Mouse (Mus musculus) hindbrain, embryonic 12.5 days (tissue): ENCODE data around the gene Ppp1r12b. TPM values are rescaled to one million over a fixed set of nuclear protein-coding genes. Genes with fewer than 3 reads are reported as not detected.
A peak's percentile ranks its signal among the peaks of the same experiment; 100 is the strongest.

ENCODE experiments used
- ATAC-seq: fragments of 200-750 bp; cut with Nextera tagmentation; 2 replicates; pipeline ENCODE4 v1.8.0; 2017; ENCODE audit warnings: moderate TSS enrichment; ENCODE audit not compliant: low FRiP score
- H3K27ac ChIP-seq: fragments of 300-500 bp; sonication (generic); 2 replicates; pipeline ENCODE4 v1.5.1; 2016; ENCODE audit warnings: mild to moderate bottlenecking
- H3K27me3 ChIP-seq: fragments of 300-500 bp; sonication (generic); 2 replicates; pipeline ENCODE4 v1.6.1; 2016; ENCODE audit warnings: mild to moderate bottlenecking
- H3K36me3 ChIP-seq: fragments of 300-500 bp; sonication (generic); 2 replicates; pipeline ENCODE4 v1.6.1; 2016; ENCODE audit warnings: mild to moderate bottlenecking
- H3K4me1 ChIP-seq: fragments of 300-500 bp; sonication (generic); 2 replicates; pipeline ENCODE4 v1.6.1; 2016
- H3K4me2 ChIP-seq: fragments of 300-500 bp; sonication (generic); replicated peaks from 2 replicates; pipeline ENCODE4 v1.6.1; 2016; ENCODE audit warnings: mild to moderate bottlenecking
- H3K4me3 ChIP-seq: fragments of 300-500 bp; sonication (generic); 2 replicates; pipeline ENCODE4 v1.5.1; 2016; ENCODE audit warnings: mild to moderate bottlenecking
- H3K9ac ChIP-seq: fragments of 300-500 bp; sonication (generic); 2 replicates; pipeline ENCODE4 v1.6.1; 2016; ENCODE audit warnings: mild to moderate bottlenecking, moderate library complexity
- H3K9me3 ChIP-seq: fragments of 300-500 bp; sonication (generic); replicated peaks from 2 replicates; pipeline ENCODE4 v1.6.1; 2016; ENCODE audit warnings: mild to moderate bottlenecking
- whole genome bisulfite sequencing: fragments of 180-500 bp; shearing (Covaris S2); methylation state at CpG from one replicate; pipeline ENCODE4 v1.1.7; 2016; 5-methylcytosine and 5-hydroxymethylcytosine counted together
- polyA plus RNA-seq: library from polyadenylated mRNA; unstranded; fragments of >200 nt; fragmentation: Nextera tagmentation; extraction: Ambion mirVana; gene quantifications from 2 replicates; pipeline ENCODE4 v1.2.1, GENCODE M21; 2016

Gene Ppp1r12b
- polyA plus RNA-seq, 1 experiment from 2014 or later: 13.2 TPM

- ATAC-seq: no peak
- WGBS: 60% methylated on average over 5 of the region's 5 CpGs
Observed at GRCm38 (mm10) chr1:134725276-134725675, 230.5 kb downstream of the Ppp1r12b start.

GRCm38 (mm10) chr1:134722891-134723290 lies 232.9 kb downstream of the Ppp1r12b start:
- H3K27ac ChIP-seq: no peak overlapping the region
- no peaks in the 10 kb centered on the region for H3K9me3 ChIP-seq
- H3K4me3 ChIP-seq: no peak overlapping the region
- 91% methylated on average over 7 of the region's 7 CpGs for WGBS
- H3K36me3 ChIP-seq: no peaks in the 10 kb centered on the region
- H3K27me3 ChIP-seq: no peaks in the 10 kb centered on the region; the same call in 1 of the 2 replicates
- H3K4me2 ChIP-seq: no peak overlapping the region
- no peak for ATAC-seq
- H3K9ac ChIP-seq: no peak overlapping the region
- peaks cover 14% of the 10 kb centered on the region for H3K4me1 ChIP-seq

More at GRCm38 (mm10) chr1:134725276-134725675, 230.5 kb downstream of the Ppp1r12b start:
- H3K9me3 ChIP-seq: no peaks in the 10 kb centered on the region
- no peak overlapping the region for H3K9ac ChIP-seq
- H3K27me3 ChIP-seq: no peaks in the 10 kb centered on the region; the same call in 1 of the 2 replicates
- no peak overlapping the region for H3K4me2 ChIP-seq
- no peak overlapping the region for H3K27ac ChIP-seq
- peaks cover 5% of the 10 kb centered on the region; the same call in 1 of the 2 replicates for H3K4me1 ChIP-seq
- no peaks in the 10 kb centered on the region for H3K36me3 ChIP-seq
- no peak overlapping the region for H3K4me3 ChIP-seq

- WGBS: 84% methylated on average over 5 of the region's 5 CpGs
- ATAC-seq: no peak
- no peak overlapping the region for H3K4me3 ChIP-seq
- no peak overlapping the region for H3K9ac ChIP-seq
- H3K36me3 ChIP-seq: no peaks in the 10 kb centered on the region
- peaks cover 14% of the 10 kb centered on the region for H3K4me1 ChIP-seq
- H3K27ac ChIP-seq: no peak overlapping the region
- H3K4me2 ChIP-seq: no peak overlapping the region
- no peaks in the 10 kb centered on the region for H3K27me3 ChIP-seq
- no peaks in the 10 kb centered on the region for H3K9me3 ChIP-seq
Observed at GRCm38 (mm10) chr1:134721486-134721885, 234.3 kb downstream of the Ppp1r12b start.

- no peak; the same call in 1 of the 2 replicates for ATAC-seq
Observed at GRCm38 (mm10) chr1:134719718-134720304, 235.9 kb downstream of the Ppp1r12b start.

GRCm38 (mm10) chr1:134715092-134715491 lies 240.7 kb downstream of the Ppp1r12b start:
- no peak for ATAC-seq
- H3K36me3 ChIP-seq: no peaks in the 10 kb centered on the region
- H3K9ac ChIP-seq: no peak overlapping the region
- H3K9me3 ChIP-seq: no peaks in the 10 kb centered on the region
- H3K4me3 ChIP-seq: no peak overlapping the region
- H3K27me3 ChIP-seq: peaks cover 11% of the 10 kb centered on the region
- H3K4me2 ChIP-seq: no peak overlapping the region
- peaks cover 50% of the 10 kb centered on the region for H3K4me1 ChIP-seq
- 52% methylated on average over 5 of the region's 5 CpGs for WGBS
- no peak overlapping the region for H3K27ac ChIP-seq

More at GRCm38 (mm10) chr1:134719718-134720304, 235.9 kb downstream of the Ppp1r12b start:
- Histone ChIP-seq H3K4me3 (no peak overlapping the region), H3K9ac (no peak overlapping the region), H3K27me3 (no peaks in the 10 kb centered on the region), H3K9me3 (no peaks in the 10 kb centered on the region), H3K4me1 (peaks cover 16% of the 10 kb centered on the region), H3K4me2 (no peak overlapping the region), H3K36me3 (no peaks in the 10 kb centered on the region), H3K27ac (no peak overlapping the region)
- WGBS: 54% methylated on average over 12 of the region's 12 CpGs

- Histone ChIP-seq H3K27ac (peak overlapping the region; percentile 83), H3K27me3 (peaks cover 19% of the 10 kb centered on the region), H3K9me3 (no peaks in the 10 kb centered on the region), H3K4me2 (no peak overlapping the region), H3K4me1 (peaks cover 53% of the 10 kb centered on the region), H3K36me3 (no peaks in the 10 kb centered on the region), H3K9ac (no peak overlapping the region), H3K4me3 (no peak overlapping the region)
- ATAC-seq: peak; percentile 11; the same call in 1 of the 2 replicates
- 40% methylated on average over 8 of the region's 8 CpGs for WGBS
Observed at GRCm38 (mm10) chr1:134714166-134714565, 241.6 kb downstream of the Ppp1r12b start.

GRCm38 (mm10) chr1:134713421-134713969 lies 242.2 kb downstream of the Ppp1r12b start:
- Histone ChIP-seq H3K36me3 (no peaks in the 10 kb centered on the region), H3K9me3 (no peaks in the 10 kb centered on the region), H3K27ac (peak overlapping the region; percentile 83), H3K4me3 (no peak overlapping the region), H3K4me1 (peaks cover 50% of the 10 kb centered on the region), H3K9ac (no peak overlapping the region), H3K27me3 (peaks cover 19% of the 10 kb centered on the region), H3K4me2 (peak overlapping the region; percentile 1; the same call in 1 of the 2 replicates)
- 5% methylated on average over 11 of the region's 11 CpGs for WGBS
- peak; percentile 75 for ATAC-seq

- Histone ChIP-seq H3K4me2 (no peak overlapping the region), H3K27ac (peak overlapping the region; percentile 83), H3K4me1 (peaks cover 54% of the 10 kb centered on the region), H3K9me3 (no peaks in the 10 kb centered on the region), H3K27me3 (peaks cover 23% of the 10 kb centered on the region), H3K36me3 (no peaks in the 10 kb centered on the region), H3K9ac (no peak overlapping the region), H3K4me3 (no peak overlapping the region)
- no peak for ATAC-seq
- 71% methylated on average over 9 of the region's 9 CpGs for WGBS
Observed at GRCm38 (mm10) chr1:134712781-134713299, 242.9 kb downstream of the Ppp1r12b start.

GRCm38 (mm10) chr1:134711653-134712052 lies 244.1 kb downstream of the Ppp1r12b start:
- no peak overlapping the region for H3K27ac ChIP-seq

GRCm38 (mm10) chr1:134711061-134711460 lies 244.7 kb downstream of the Ppp1r12b start:
- Histone ChIP-seq H3K27me3 (peaks cover 41% of the 10 kb centered on the region), H3K36me3 (no peaks in the 10 kb centered on the region), H3K4me2 (no peak overlapping the region; the same call in 1 of the 2 replicates), H3K27ac (no peak overlapping the region), H3K9me3 (no peaks in the 10 kb centered on the region), H3K9ac (no peak overlapping the region), H3K4me3 (no peak overlapping the region), H3K4me1 (peaks cover 54% of the 10 kb centered on the region)
- ATAC-seq: no peak
- WGBS: 27% methylated on average over 7 of the region's 7 CpGs

More at GRCm38 (mm10) chr1:134711653-134712052, 244.1 kb downstream of the Ppp1r12b start:
- Histone ChIP-seq H3K36me3 (no peaks in the 10 kb centered on the region), H3K9me3 (no peaks in the 10 kb centered on the region), H3K4me3 (no peak overlapping the region), H3K4me2 (no peak overlapping the region), H3K9ac (no peak overlapping the region), H3K4me1 (peaks cover 54% of the 10 kb centered on the region), H3K27me3 (peaks cover 35% of the 10 kb centered on the region)
- 55% methylated on average over 5 of the region's 5 CpGs for WGBS
- no peak for ATAC-seq

- peaks cover 55% of the 10 kb centered on the region for H3K4me1 ChIP-seq
- peaks cover 53% of the 10 kb centered on the region for H3K27me3 ChIP-seq
- H3K27ac ChIP-seq: no peak overlapping the region
- peak overlapping the region; percentile 98 for H3K4me2 ChIP-seq
- peak; percentile 27 for ATAC-seq
- H3K36me3 ChIP-seq: no peaks in the 10 kb centered on the region
- H3K4me3 ChIP-seq: peak overlapping the region; percentile 57
- H3K9ac ChIP-seq: peak overlapping the region; percentile 76
- H3K9me3 ChIP-seq: no peaks in the 10 kb centered on the region
- WGBS: 7% methylated on average over 26 of the region's 26 CpGs
Observed at GRCm38 (mm10) chr1:134709411-134710306, 246.1 kb downstream of the Ppp1r12b start.
